Comparison of ENCODE assay signal across 10 mouse cellular contexts in the genomic region with DNA sequence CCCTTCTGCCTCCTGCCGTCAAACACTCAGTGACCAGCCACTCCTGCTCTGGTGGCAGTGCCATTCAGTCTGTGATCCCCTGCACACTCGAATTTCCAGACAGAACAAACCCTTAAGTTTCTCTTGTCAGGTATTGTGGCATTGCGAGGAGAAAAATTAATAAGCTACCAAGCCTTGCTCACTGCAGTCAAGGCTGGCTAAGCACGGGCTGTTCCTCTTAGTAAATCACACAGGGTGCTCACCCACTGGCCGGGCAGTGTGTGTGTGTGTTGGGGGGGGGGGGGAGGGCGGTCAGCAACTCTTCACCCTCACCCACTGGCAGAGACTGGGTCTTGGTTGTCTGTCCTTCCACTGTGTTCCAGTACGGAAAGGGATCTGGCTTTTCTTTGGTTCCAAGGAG. TPM values are rescaled to one million over a fixed set of nuclear protein-coding genes. Genes with fewer than 3 reads are reported as not detected.
DNase-seq lines count a peak whose midpoint lies in the region; ATAC-seq lines count a peak whose summit lies in the region.
"Had no signal": no experiment of that assay in that cellular context is flagged by ENCODE, and none has a peak within 500 bp of the region (broad histone marks: within the 10 kb centered on the region; RNA-seq: fewer than 3 reads in every experiment).

No protein-coding gene starts in this region.

- DNase-seq in kidney, adult 9 months = peak; percentile 8
- no peak for DNase-seq in kidney, postnatal 14 days
- no peak for DNase-seq in forebrain, embryonic 10.5 days (ENCODE audit: extremely low spot score, low spot score)
- DNase-seq in intestine, embryonic 14.5 days (ENCODE audit: low spot score) = no peak
- DNase-seq in ovary, postnatal 36 days (ENCODE audit: low spot score) = no peak
- no peak for DNase-seq in natural killer cell, adult 2 months (ENCODE audit: low spot score in 2 of 2)
- no peak for DNase-seq in frontal cortex, postnatal 14 days (ENCODE audit: low spot score in 2 of 2)
- DNase-seq: adrenal gland, postnatal 10 days; cerebellum, adult 9-11 months had no signal

- H3K9me3 ChIP-seq in forebrain, embryonic 10.5 days = no peaks in the 10 kb centered on the region
- H3K9me3 ChIP-seq in intestine, embryonic 14.5 days (ENCODE audit: control insufficient read depth, low read length) = no peaks in the 10 kb centered on the region
- H3K9me3 ChIP-seq in midbrain, embryonic 16.5 days (replicated peaks; ENCODE audit: control insufficient read depth, low read length, poor library complexity, severe bottlenecking) = no peaks in the 10 kb centered on the region

- WGBS in forebrain, embryonic 10.5 days = 10% methylated on average over 7 of the region's 7 CpGs
- 14% methylated on average over 7 of the region's 7 CpGs for WGBS in intestine, embryonic 14.5 days
- WGBS in midbrain, embryonic 16.5 days = 4% methylated on average over 7 of the region's 7 CpGs

- H3K9ac ChIP-seq in intestine, embryonic 14.5 days (ENCODE audit: low read length) = no peak overlapping the region
- H3K9ac ChIP-seq in midbrain, embryonic 16.5 days (ENCODE audit: low read depth, low read length) = peak overlapping the region; percentile 78; the same call in 1 of the 2 replicates

- H3K4me3 ChIP-seq in forebrain, embryonic 10.5 days = peak overlapping the region; percentile 62
- H3K4me3 ChIP-seq in intestine, embryonic 14.5 days (ENCODE audit: low read depth, low read length) = peak overlapping the region; percentile 44; the same call in 1 of the 2 replicates
- no peak overlapping the region for H3K4me3 ChIP-seq in midbrain, embryonic 16.5 days (ENCODE audit: low read depth, low read length)

- H3K27ac ChIP-seq in forebrain, embryonic 10.5 days = peak overlapping the region; percentile 87
- no peak overlapping the region for H3K27ac ChIP-seq in intestine, embryonic 14.5 days (ENCODE audit: low read depth)
- peak overlapping the region; percentile 66; the same call in 1 of the 2 replicates for H3K27ac ChIP-seq in midbrain, embryonic 16.5 days (ENCODE audit: low read length)

- peak overlapping the region; percentile 78; the same call in 1 of the 2 replicates for H3K4me2 ChIP-seq in intestine, embryonic 14.5 days (ENCODE audit: low read length)
- peak overlapping the region; percentile 90 for H3K4me2 ChIP-seq in midbrain, embryonic 16.5 days (ENCODE audit: low read length)

- H3K36me3 ChIP-seq in forebrain, embryonic 10.5 days (replicated peaks) = no peaks in the 10 kb centered on the region
- H3K36me3 ChIP-seq in intestine, embryonic 14.5 days (ENCODE audit: control insufficient read depth, insufficient read depth, low read length) = no peaks in the 10 kb centered on the region
- H3K36me3 ChIP-seq in midbrain, embryonic 16.5 days (ENCODE audit: control insufficient read depth, insufficient read depth, low read length) = no peaks in the 10 kb centered on the region

- 0 out of 2 replicates have a peak, but pooled peaks have one; percentile 20 for ATAC-seq in intestine, embryonic 14.5 days (replicated peaks; ENCODE audit: low FRiP score, low TSS enrichment, low read depth)
- peak; percentile 22; the same call in 1 of the 2 replicates for ATAC-seq in midbrain, embryonic 16.5 days

- H3K27me3 ChIP-seq in forebrain, embryonic 10.5 days (ENCODE audit: poor library complexity, severe bottlenecking) = peaks cover 52% of the 10 kb centered on the region
- H3K27me3 ChIP-seq in intestine, embryonic 14.5 days (replicated peaks; ENCODE audit: control insufficient read depth, insufficient read depth, low read length) = no peaks in the 10 kb centered on the region
- H3K27me3 ChIP-seq in midbrain, embryonic 16.5 days (ENCODE audit: control insufficient read depth, insufficient read depth, low read depth, low read length) = no peaks in the 10 kb centered on the region; the same call in 1 of the 2 replicates

- H3K4me1 ChIP-seq in forebrain, embryonic 10.5 days = peaks cover 25% of the 10 kb centered on the region
- no peaks in the 10 kb centered on the region; the same call in 1 of the 2 replicates for H3K4me1 ChIP-seq in intestine, embryonic 14.5 days (replicated peaks; ENCODE audit: control insufficient read depth, insufficient read depth, low read length)
- peaks cover 14% of the 10 kb centered on the region for H3K4me1 ChIP-seq in midbrain, embryonic 16.5 days (ENCODE audit: control insufficient read depth, insufficient read depth, low read length)

RNA-seq across cellular contexts. Expression of gene Tspan11, which starts 0.5 kb away (rescaled TPM):
- 3.6 and 3.9 TPM in 2 replicates for polyA plus RNA-seq in forebrain, embryonic 10.5 days (2016; fragmentation: Nextera tagmentation; extraction: Ambion mirVana)
- polyA plus RNA-seq in intestine, embryonic 14.5 days (2014; fragmentation: Nextera tagmentation; extraction: Ambion mirVana) = 4.1 and 4.9 TPM in 2 replicates
- polyA plus RNA-seq in midbrain, embryonic 16.5 days (2015; fragmentation: Nextera tagmentation; extraction: Ambion mirVana) = 5.5 and 5.7 TPM in 2 replicates
